8 mouse cellular contexts compared by ENCODE assay signal in genomic region chr9:47708299-47708698, GRCm38 (mm10).
A peak's percentile ranks its signal among the peaks of the same experiment; 100 is the strongest.
DNase-seq lines count a peak whose midpoint lies in the region; ATAC-seq and TF ChIP-seq lines count a peak whose summit lies in the region.

No protein-coding gene starts in this region.

- H3K9ac ChIP-seq in kidney, embryonic 14.5 days (ENCODE audit: low read depth, low read length): no peak overlapping the region
- no peak overlapping the region for H3K9ac ChIP-seq in limb, embryonic 14.5 days (ENCODE audit: low read depth, low read length, severe bottlenecking)
- no peak overlapping the region for H3K9ac ChIP-seq in stomach, embryonic 16.5 days (ENCODE audit: low read length)

- no peaks in the 10 kb centered on the region for H3K4me1 ChIP-seq in kidney, embryonic 14.5 days (ENCODE audit: control insufficient read depth, insufficient read depth, low read length)
- H3K4me1 ChIP-seq in limb, embryonic 14.5 days (ENCODE audit: control insufficient read depth, insufficient read depth, low read length): no peaks in the 10 kb centered on the region
- H3K4me1 ChIP-seq in stomach, embryonic 16.5 days (ENCODE audit: control insufficient read depth, insufficient read depth, low read length): peaks cover 2% of the 10 kb centered on the region; the same call in 1 of the 2 replicates

- intact Hi-C loops in gastrocnemius, postnatal 14 days (cut with DNase I; ENCODE audit: low total_unique reads): loop anchor here (10.0 kb wide), 1 partner anchor 173 kb away; the partner anchor contains the start of gene Cadm1

- peak; percentile 44 for DNase-seq in kidney, adult 11 months
- peak; percentile 71 to 78 for DNase-seq in cerebellum, postnatal 4 days (ENCODE audit: low spot score in 2 of 2)
- peak; percentile 78 for DNase-seq in gastrocnemius, postnatal 14 days
- peak; percentile 73 for DNase-seq in kidney, adult 9 months
- peak; percentile 64 for DNase-seq in limb, embryonic 14.5 days (ENCODE audit: low spot score)

- 17% methylated on average over 10 of the region's 10 CpGs for WGBS in kidney, embryonic 14.5 days
- 19% methylated on average over 10 of the region's 10 CpGs for WGBS in limb, embryonic 14.5 days
- 22% methylated on average over 10 of the region's 10 CpGs for WGBS in stomach, embryonic 16.5 days

- H3K36me3 ChIP-seq in kidney, embryonic 14.5 days (ENCODE audit: control insufficient read depth, insufficient read depth, low read length): no peaks in the 10 kb centered on the region
- no peaks in the 10 kb centered on the region for H3K36me3 ChIP-seq in limb, embryonic 14.5 days (ENCODE audit: control insufficient read depth, insufficient read depth, low read length)
- H3K36me3 ChIP-seq in stomach, embryonic 16.5 days (ENCODE audit: control insufficient read depth, insufficient read depth, low read length): no peaks in the 10 kb centered on the region

- no peak; the same call in 1 of the 2 replicates for ATAC-seq in kidney, embryonic 14.5 days (ENCODE audit: low FRiP score, low TSS enrichment)
- peak; percentile 60; the same call in 1 of the 2 replicates for ATAC-seq in limb, embryonic 14.5 days (ENCODE audit: low FRiP score, low read depth)
- peak; percentile 63; the same call in 1 of the 2 replicates for ATAC-seq in monocyte, adult 5-6 weeks (replicated peaks; ENCODE audit: insufficient number of reproducible peaks, low FRiP score, low TSS enrichment, poor library complexity, severe bottlenecking)
- ATAC-seq in stomach, embryonic 16.5 days (ENCODE audit: insufficient read depth, low FRiP score): peak; percentile 62; the same call in 1 of the 2 replicates

- no peak overlapping the region for H3K4me2 ChIP-seq in kidney, embryonic 14.5 days (replicated peaks; ENCODE audit: low read depth, low read length)
- H3K4me2 ChIP-seq in limb, embryonic 14.5 days (replicated peaks; ENCODE audit: low read depth, low read length, severe bottlenecking): 0 out of 2 replicates have a peak overlapping the region, but pooled peaks have one; percentile 22
- no peak overlapping the region for H3K4me2 ChIP-seq in stomach, embryonic 16.5 days (ENCODE audit: low read depth, low read length)

- H3K4me3 ChIP-seq in kidney, embryonic 14.5 days (ENCODE audit: low read length): no peak overlapping the region
- no peak overlapping the region for H3K4me3 ChIP-seq in limb, embryonic 14.5 days (replicated peaks; ENCODE audit: low read length)
- H3K4me3 ChIP-seq in stomach, embryonic 16.5 days (replicated peaks; ENCODE audit: low read length): no peak overlapping the region

- H3K27me3 ChIP-seq in kidney, embryonic 14.5 days (ENCODE audit: control insufficient read depth, insufficient read depth, low read length): no peaks in the 10 kb centered on the region
- no peaks in the 10 kb centered on the region; the same call in 1 of the 2 replicates for H3K27me3 ChIP-seq in limb, embryonic 14.5 days (ENCODE audit: control insufficient read depth, insufficient read depth, low read length)
- H3K27me3 ChIP-seq in stomach, embryonic 16.5 days (ENCODE audit: control insufficient read depth, insufficient read depth, low read length): no peaks in the 10 kb centered on the region

- no peak overlapping the region for H3K27ac ChIP-seq in kidney, embryonic 14.5 days (ENCODE audit: low read depth, low read length)
- no peak overlapping the region for H3K27ac ChIP-seq in limb, embryonic 14.5 days (replicated peaks; ENCODE audit: low read depth, low read length)
- H3K27ac ChIP-seq in stomach, embryonic 16.5 days (ENCODE audit: low read length): no peak overlapping the region

- TF ChIP-seq POLR2A in limb, embryonic 14.5 days (IDR thresholded peaks at IDR 0.05; ENCODE audit: borderline replicate concordance, extremely low read depth, insufficient read depth, insufficient read length): peak; percentile 16; the same call in 1 of the 2 replicates

- H3K9me3 ChIP-seq in kidney, embryonic 14.5 days (ENCODE audit: control insufficient read depth, low read length): no peaks in the 10 kb centered on the region
- peaks cover 3% of the 10 kb centered on the region; the same call in 1 of the 2 replicates for H3K9me3 ChIP-seq in limb, embryonic 14.5 days (ENCODE audit: control insufficient read depth, low read length)
- H3K9me3 ChIP-seq in stomach, embryonic 16.5 days (replicated peaks; ENCODE audit: control insufficient read depth, low read length): no peaks in the 10 kb centered on the region
